8 mouse cellular contexts compared by ENCODE assay signal in genomic region chr7:127775837-127776236, GRCm38 (mm10). TPM values are rescaled to one million over a fixed set of nuclear protein-coding genes. Genes with fewer than 3 reads are reported as not detected.
DNase-seq lines count a peak whose midpoint lies in the region; ATAC-seq and TF ChIP-seq lines count a peak whose summit lies in the region.
"Not testable (repeated sequence)": the region's sequence is repeated elsewhere in the genome, so short reads cannot be mapped to it uniquely, and the experiment has no call there.

No protein-coding gene starts in this region.

- not testable (repeated sequence) for H3K27ac ChIP-seq in bone marrow, adult 2 months (ENCODE audit: control insufficient read depth, insufficient read depth, low read depth, low read length, poor library complexity)
- peak overlapping the region; percentile 100 for H3K27ac ChIP-seq in forebrain, embryonic 10.5 days
- peak overlapping the region; percentile 99 for H3K27ac ChIP-seq in heart, embryonic 13.5 days (replicated peaks)
- H3K27ac ChIP-seq in intestine, embryonic 14.5 days (ENCODE audit: low read depth), result peak overlapping the region; percentile 97
- peak overlapping the region; percentile 94 for H3K27ac ChIP-seq in limb, embryonic 12.5 days
- H3K27ac ChIP-seq in lung, embryonic 14.5 days (ENCODE audit: low read depth), result peak overlapping the region; percentile 99; the same call in 1 of the 2 replicates
- peak overlapping the region; percentile 99 for H3K27ac ChIP-seq in midbrain, postnatal 0 days (ENCODE audit: low read depth, low read length)
- H3K27ac ChIP-seq in testis, adult 2 months (ENCODE audit: control insufficient read depth, insufficient read depth, low read depth, low read length), result peak overlapping the region; percentile 99

- ATAC-seq in heart, embryonic 13.5 days (ENCODE audit: extremely low read depth, insufficient number of reproducible peaks, low FRiP score, low TSS enrichment); intestine, embryonic 14.5 days (replicated peaks; ENCODE audit: low FRiP score, low TSS enrichment, low read depth); limb, embryonic 12.5 days (ENCODE audit: insufficient number of reproducible peaks, insufficient read depth, low FRiP score, low TSS enrichment, low read depth); lung, embryonic 14.5 days (ENCODE audit: insufficient read depth); midbrain, postnatal 0 days (ENCODE audit: low FRiP score): not testable (repeated sequence)

- not testable (repeated sequence) for TF ChIP-seq POLR2A in bone marrow, adult 2 months (IDR thresholded peaks at IDR 0.05; ENCODE audit: borderline replicate concordance, control insufficient read depth, low read depth, low read length); testis, adult 2 months (IDR thresholded peaks at IDR 0.05; ENCODE audit: control insufficient read depth, low read depth, low read length)

- not testable (repeated sequence) for TF ChIP-seq CTCF in bone marrow, adult 2 months (IDR thresholded peaks at IDR 0.05; ENCODE audit: control insufficient read depth, insufficient read depth, low read length); lung, embryonic 14.5 days (IDR thresholded peaks at IDR 0.05; ENCODE audit: low read depth); midbrain, postnatal 0 days (IDR thresholded peaks at IDR 0.05); testis, adult 2 months (IDR thresholded peaks at IDR 0.05; ENCODE audit: control insufficient read depth, insufficient read depth, insufficient replicate concordance, low read depth, low read length)

- peak overlapping the region; percentile 96 for H3K9ac ChIP-seq in heart, embryonic 13.5 days
- H3K9ac ChIP-seq in intestine, embryonic 14.5 days (ENCODE audit: low read length), result peak overlapping the region; percentile 87
- H3K9ac ChIP-seq in limb, embryonic 12.5 days (replicated peaks), result peak overlapping the region; percentile 92
- peak overlapping the region; percentile 90 for H3K9ac ChIP-seq in lung, embryonic 14.5 days
- H3K9ac ChIP-seq in midbrain, postnatal 0 days (replicated peaks; ENCODE audit: low read length, poor library complexity, severe bottlenecking), result peak overlapping the region; percentile 90

- peaks cover 25% of the 10 kb centered on the region for H3K36me3 ChIP-seq in forebrain, embryonic 10.5 days (replicated peaks)
- peaks cover 26% of the 10 kb centered on the region for H3K36me3 ChIP-seq in heart, embryonic 13.5 days
- peaks cover 26% of the 10 kb centered on the region for H3K36me3 ChIP-seq in intestine, embryonic 14.5 days (ENCODE audit: control insufficient read depth, insufficient read depth, low read length)
- peaks cover 25% of the 10 kb centered on the region for H3K36me3 ChIP-seq in limb, embryonic 12.5 days
- H3K36me3 ChIP-seq in lung, embryonic 14.5 days (ENCODE audit: insufficient read depth), result peaks cover 35% of the 10 kb centered on the region
- peaks cover 11% of the 10 kb centered on the region for H3K36me3 ChIP-seq in midbrain, postnatal 0 days (ENCODE audit: insufficient read depth, low read length)
- H3K36me3 ChIP-seq in testis, adult 2 months (ENCODE audit: control insufficient read depth, insufficient read depth, low read length), result not testable (repeated sequence)

- H3K4me3 ChIP-seq in bone marrow, adult 2 months (replicated peaks; ENCODE audit: control insufficient read depth, low read depth, low read length), result peak overlapping the region; percentile 81
- H3K4me3 ChIP-seq in forebrain, embryonic 10.5 days, result peak overlapping the region; percentile 95
- peak overlapping the region; percentile 92 for H3K4me3 ChIP-seq in heart, embryonic 13.5 days
- H3K4me3 ChIP-seq in intestine, embryonic 14.5 days (ENCODE audit: low read depth, low read length), result peak overlapping the region; percentile 87
- peak overlapping the region; percentile 90 for H3K4me3 ChIP-seq in limb, embryonic 12.5 days (replicated peaks)
- peak overlapping the region; percentile 94 for H3K4me3 ChIP-seq in lung, embryonic 14.5 days (ENCODE audit: low read depth, low read length)
- H3K4me3 ChIP-seq in midbrain, postnatal 0 days (ENCODE audit: low read depth, low read length), result peak overlapping the region; percentile 78
- peak overlapping the region; percentile 97 for H3K4me3 ChIP-seq in testis, adult 2 months (ENCODE audit: control insufficient read depth, low read depth, low read length)

- H3K4me2 ChIP-seq in heart, embryonic 13.5 days, result peak overlapping the region; percentile 95
- peak overlapping the region; percentile 65 for H3K4me2 ChIP-seq in intestine, embryonic 14.5 days (ENCODE audit: low read length)
- peak overlapping the region; percentile 86 for H3K4me2 ChIP-seq in limb, embryonic 12.5 days
- peak overlapping the region; percentile 85 for H3K4me2 ChIP-seq in lung, embryonic 14.5 days
- H3K4me2 ChIP-seq in midbrain, postnatal 0 days (ENCODE audit: low read depth, low read length, poor library complexity, severe bottlenecking), result peak overlapping the region; percentile 89

- 62% methylated on average over 7 of the region's 7 CpGs for WGBS in bone marrow, adult 2 months
- 81% methylated on average over 7 of the region's 7 CpGs for WGBS in forebrain, embryonic 10.5 days
- 73% methylated on average over 7 of the region's 7 CpGs for WGBS in heart, embryonic 13.5 days
- 70% methylated on average over 7 of the region's 7 CpGs for WGBS in intestine, embryonic 14.5 days
- WGBS in limb, embryonic 12.5 days, result 69% methylated on average over 7 of the region's 7 CpGs
- WGBS in lung, embryonic 14.5 days, result 64% methylated on average over 7 of the region's 7 CpGs
- whole genome bisulfite sequencing in midbrain, postnatal 0 days, result 73% methylated on average over 7 of the region's 7 CpGs

- H3K9me3 ChIP-seq in forebrain, embryonic 10.5 days; heart, embryonic 13.5 days; intestine, embryonic 14.5 days (ENCODE audit: control insufficient read depth, low read length); limb, embryonic 12.5 days; lung, embryonic 14.5 days (ENCODE audit: low read depth, low read length); midbrain, postnatal 0 days (ENCODE audit: low read length): not testable (repeated sequence)

- H3K4me1 ChIP-seq in bone marrow, adult 2 months (ENCODE audit: control insufficient read depth, insufficient read depth, low read length); lung, embryonic 14.5 days (ENCODE audit: insufficient read depth); midbrain, postnatal 0 days (ENCODE audit: insufficient read depth, low read length): not testable (repeated sequence)
- H3K4me1 ChIP-seq in forebrain, embryonic 10.5 days, result peaks cover 26% of the 10 kb centered on the region
- peaks cover 28% of the 10 kb centered on the region for H3K4me1 ChIP-seq in heart, embryonic 13.5 days
- peaks cover 16% of the 10 kb centered on the region for H3K4me1 ChIP-seq in intestine, embryonic 14.5 days (replicated peaks; ENCODE audit: control insufficient read depth, insufficient read depth, low read length)
- H3K4me1 ChIP-seq in limb, embryonic 12.5 days (replicated peaks), result peaks cover 29% of the 10 kb centered on the region
- H3K4me1 ChIP-seq in testis, adult 2 months (ENCODE audit: control insufficient read depth, insufficient read depth, low read length), result peaks cover 10% of the 10 kb centered on the region

- not testable (repeated sequence) for H3K27me3 ChIP-seq in forebrain, embryonic 10.5 days (ENCODE audit: poor library complexity, severe bottlenecking); heart, embryonic 13.5 days (replicated peaks); intestine, embryonic 14.5 days (replicated peaks; ENCODE audit: control insufficient read depth, insufficient read depth, low read length); limb, embryonic 12.5 days; lung, embryonic 14.5 days (ENCODE audit: insufficient read depth, low read length); midbrain, postnatal 0 days (ENCODE audit: insufficient read depth, low read length); testis, adult 2 months (ENCODE audit: control insufficient read depth, insufficient read depth, low read length)

- not testable (repeated sequence) for DNase-seq in forebrain, embryonic 10.5 days (ENCODE audit: extremely low spot score, low spot score); intestine, embryonic 14.5 days (ENCODE audit: low spot score); lung, embryonic 14.5 days; midbrain, postnatal 0 days (ENCODE audit: low spot score)

RNA-seq across cellular contexts. Expression of gene Setd1a, which starts 0.6 kb away (rescaled TPM):
- 24.2 and 36.3 TPM in 2 replicates for polyA plus RNA-seq in bone marrow, adult 2 months (2011; ENCODE audit: insufficient read depth, insufficient read length, low replicate concordance, missing spikeins)
- 16.0 and 17.1 TPM in 2 replicates for polyA plus RNA-seq in forebrain, embryonic 10.5 days (2016; fragmentation: Nextera tagmentation; extraction: Ambion mirVana)
- polyA plus RNA-seq in heart, embryonic 13.5 days (2015; fragmentation: Nextera tagmentation; extraction: Ambion mirVana), result 12.6 and 17.0 TPM in 2 replicates
- 25.0 and 25.6 TPM in 2 replicates for polyA plus RNA-seq in intestine, embryonic 14.5 days (2014; fragmentation: Nextera tagmentation; extraction: Ambion mirVana)
- 24.7 and 25.2 TPM in 2 replicates for polyA plus RNA-seq in limb, embryonic 12.5 days (2016; fragmentation: Nextera tagmentation; extraction: Ambion mirVana)
- polyA plus RNA-seq in lung, embryonic 14.5 days (2014; fragmentation: Nextera tagmentation; extraction: Ambion mirVana), result 27.2 and 30.1 TPM in 2 replicates
- total RNA-seq in midbrain, postnatal 0 days (2014; rRNA removed), result 18.0 and 19.8 TPM in 2 replicates
- polyA plus RNA-seq in midbrain, postnatal 0 days (2015; fragmentation: Nextera tagmentation; extraction: Ambion mirVana), result 12.7 and 16.4 TPM in 2 replicates
- polyA plus RNA-seq in testis, adult 2 months (2012; rRNA removed), result 15.9 and 18.2 TPM in 2 replicates

RNA-seq across cellular contexts. Expression of gene Orai3, which starts 6.2 kb away (rescaled TPM):
- polyA plus RNA-seq in bone marrow, adult 2 months (2011; ENCODE audit: insufficient read depth, insufficient read length, low replicate concordance, missing spikeins), result 7.6 and 14.6 TPM in 2 replicates
- polyA plus RNA-seq in forebrain, embryonic 10.5 days (2016; fragmentation: Nextera tagmentation; extraction: Ambion mirVana), result 8.4 and 9.8 TPM in 2 replicates
- polyA plus RNA-seq in heart, embryonic 13.5 days (2015; fragmentation: Nextera tagmentation; extraction: Ambion mirVana), result 15.8 and 15.9 TPM in 2 replicates
- 17.1 and 21.9 TPM in 2 replicates for polyA plus RNA-seq in intestine, embryonic 14.5 days (2014; fragmentation: Nextera tagmentation; extraction: Ambion mirVana)
- 15.2 and 15.4 TPM in 2 replicates for polyA plus RNA-seq in limb, embryonic 12.5 days (2016; fragmentation: Nextera tagmentation; extraction: Ambion mirVana)
- 19.2 and 21.8 TPM in 2 replicates for polyA plus RNA-seq in lung, embryonic 14.5 days (2014; fragmentation: Nextera tagmentation; extraction: Ambion mirVana)
- total RNA-seq in midbrain, postnatal 0 days (2014; rRNA removed), result 14.8 and 17.6 TPM in 2 replicates
- polyA plus RNA-seq in midbrain, postnatal 0 days (2015; fragmentation: Nextera tagmentation; extraction: Ambion mirVana), result 9.9 and 10.0 TPM in 2 replicates
- polyA plus RNA-seq in testis, adult 2 months (2012; rRNA removed), result 13.8 and 13.9 TPM in 2 replicates

RNA-seq across cellular contexts. Expression of gene Gm49388, which starts 9.6 kb away (rescaled TPM):
- 0.75 TPM in 1 of 2 replicates, not detected in the other for polyA plus RNA-seq in bone marrow, adult 2 months (2011; ENCODE audit: insufficient read depth, insufficient read length, low replicate concordance, missing spikeins)
- polyA plus RNA-seq in forebrain, embryonic 10.5 days (2016; fragmentation: Nextera tagmentation; extraction: Ambion mirVana), result not detected in 2 replicates
- not detected in 2 replicates for polyA plus RNA-seq in heart, embryonic 13.5 days (2015; fragmentation: Nextera tagmentation; extraction: Ambion mirVana)
- polyA plus RNA-seq in intestine, embryonic 14.5 days (2014; fragmentation: Nextera tagmentation; extraction: Ambion mirVana), result 0.43 TPM in 1 of 2 replicates, not detected in the other
- not detected in 2 replicates for polyA plus RNA-seq in limb, embryonic 12.5 days (2016; fragmentation: Nextera tagmentation; extraction: Ambion mirVana)
- 0.43 TPM in 1 of 2 replicates, not detected in the other for polyA plus RNA-seq in lung, embryonic 14.5 days (2014; fragmentation: Nextera tagmentation; extraction: Ambion mirVana)
- not detected in 2 replicates for total RNA-seq in midbrain, postnatal 0 days (2014; rRNA removed)
- not detected in 2 replicates for polyA plus RNA-seq in midbrain, postnatal 0 days (2015; fragmentation: Nextera tagmentation; extraction: Ambion mirVana)
- not detected in 2 replicates for polyA plus RNA-seq in testis, adult 2 months (2012; rRNA removed)

RNA-seq across cellular contexts. Expression of gene Hsd3b7, which starts 24.6 kb away (rescaled TPM):
- polyA plus RNA-seq in bone marrow, adult 2 months (2011; ENCODE audit: insufficient read depth, insufficient read length, low replicate concordance, missing spikeins), result 13.3 and 23.4 TPM in 2 replicates
- polyA plus RNA-seq in forebrain, embryonic 10.5 days (2016; fragmentation: Nextera tagmentation; extraction: Ambion mirVana), result 5.4 and 5.8 TPM in 2 replicates
- polyA plus RNA-seq in heart, embryonic 13.5 days (2015; fragmentation: Nextera tagmentation; extraction: Ambion mirVana), result 19.5 and 21.6 TPM in 2 replicates
- 21.6 and 22.0 TPM in 2 replicates for polyA plus RNA-seq in intestine, embryonic 14.5 days (2014; fragmentation: Nextera tagmentation; extraction: Ambion mirVana)
- 9.5 and 9.8 TPM in 2 replicates for polyA plus RNA-seq in limb, embryonic 12.5 days (2016; fragmentation: Nextera tagmentation; extraction: Ambion mirVana)
- polyA plus RNA-seq in lung, embryonic 14.5 days (2014; fragmentation: Nextera tagmentation; extraction: Ambion mirVana), result 13.6 and 18.3 TPM in 2 replicates
- total RNA-seq in midbrain, postnatal 0 days (2014; rRNA removed), result 7.1 and 12.8 TPM in 2 replicates
- 8.6 and 11.3 TPM in 2 replicates for polyA plus RNA-seq in midbrain, postnatal 0 days (2015; fragmentation: Nextera tagmentation; extraction: Ambion mirVana)
- 6.1 and 7.1 TPM in 2 replicates for polyA plus RNA-seq in testis, adult 2 months (2012; rRNA removed)

RNA-seq across cellular contexts. Expression of gene Fbxl19, which starts 31.5 kb away (rescaled TPM):
- polyA plus RNA-seq in bone marrow, adult 2 months (2011; ENCODE audit: insufficient read depth, insufficient read length, low replicate concordance, missing spikeins), result 18.8 and 23.0 TPM in 2 replicates
- polyA plus RNA-seq in forebrain, embryonic 10.5 days (2016; fragmentation: Nextera tagmentation; extraction: Ambion mirVana), result 7.6 and 8.2 TPM in 2 replicates
- 1.8 and 3.0 TPM in 2 replicates for polyA plus RNA-seq in heart, embryonic 13.5 days (2015; fragmentation: Nextera tagmentation; extraction: Ambion mirVana)
- polyA plus RNA-seq in intestine, embryonic 14.5 days (2014; fragmentation: Nextera tagmentation; extraction: Ambion mirVana), result 3.3 and 4.2 TPM in 2 replicates
- 9.0 and 10.5 TPM in 2 replicates for polyA plus RNA-seq in limb, embryonic 12.5 days (2016; fragmentation: Nextera tagmentation; extraction: Ambion mirVana)
- polyA plus RNA-seq in lung, embryonic 14.5 days (2014; fragmentation: Nextera tagmentation; extraction: Ambion mirVana), result 5.3 and 5.6 TPM in 2 replicates
- total RNA-seq in midbrain, postnatal 0 days (2014; rRNA removed), result 207 and 221 TPM in 2 replicates
- 5.9 and 8.3 TPM in 2 replicates for polyA plus RNA-seq in midbrain, postnatal 0 days (2015; fragmentation: Nextera tagmentation; extraction: Ambion mirVana)
- polyA plus RNA-seq in testis, adult 2 months (2012; rRNA removed), result 36.9 and 37.2 TPM in 2 replicates
